Mouse (Mus musculus) ES-E14 (cell line): Measurements from ENCODE around the gene Il2. TPM values are rescaled to one million over a fixed set of nuclear protein-coding genes. Genes with fewer than 3 reads are reported as not detected.

Experiments used
- DNase-seq: peaks from one replicate; pipeline ENCODE4 v3.0.0-alpha.2; 2013; ENCODE audit warnings: low read depth, low spot score
- H3K27ac ChIP-seq: 2 replicates; pipeline ENCODE4 v1.5.1; 2012; ENCODE audit warnings: low read depth, mild to moderate bottlenecking, low read length, moderate library complexity, mixed read lengths; ENCODE audit not compliant: poor library complexity, insufficient read depth, severe bottlenecking
- H3K36me3 ChIP-seq: 2 replicates; pipeline ENCODE4 v1.6.1; 2012; ENCODE audit warnings: mild to moderate bottlenecking, low read length, moderate library complexity, mixed read lengths; ENCODE audit not compliant: control insufficient read depth, poor library complexity, insufficient read depth, severe bottlenecking
- H3K4me1 ChIP-seq, 2 experiments: fragments of 150-350 bp in 1 of 2; sonication (generic) in 1 of 2; 2 replicates each; pipeline ENCODE4 v1.6.1; 2012; ENCODE audit warnings: low read length in 2 of 2, mild to moderate bottlenecking in 1 of 2, mixed read lengths in 1 of 2; ENCODE audit not compliant: control insufficient read depth in 2 of 2, insufficient read depth in 2 of 2, poor library complexity in 1 of 2
- H3K4me3 ChIP-seq, 2 experiments: fragments of 150-350 bp in 1 of 2; sonication (generic) in 1 of 2; 2 replicates each; pipeline ENCODE4 v1.5.1; 2012; ENCODE audit warnings: low read length in 2 of 2, low read depth in 1 of 2, mild to moderate bottlenecking in 1 of 2, mixed read lengths in 1 of 2; ENCODE audit not compliant: insufficient read depth in 1 of 2, poor library complexity in 1 of 2, severe bottlenecking in 1 of 2
- H3K9ac ChIP-seq: 2 replicates; pipeline ENCODE4 v1.6.1; 2012; ENCODE audit warnings: low read depth, mild to moderate bottlenecking, low read length, mixed read lengths; ENCODE audit not compliant: poor library complexity, insufficient read depth, severe bottlenecking
- H3K9me3 ChIP-seq: fragments of 150-350 bp; sonication (generic); 2 replicates; pipeline ENCODE4 v1.6.1; 2012; ENCODE audit warnings: low read depth, mild to moderate bottlenecking, low read length; ENCODE audit not compliant: control insufficient read depth, insufficient read depth
- CHD2 ChIP-seq: IDR thresholded peaks from 2 replicates; pipeline ENCODE4 v1.6.1; 2014; ENCODE audit warnings: mild to moderate bottlenecking, low read depth, low read length, inconsistent platforms
- HCFC1 ChIP-seq: IDR thresholded peaks from 2 replicates; pipeline ENCODE4 v1.6.1; 2012; ENCODE audit warnings: low read length, inconsistent platforms, borderline replicate concordance; ENCODE audit not compliant: insufficient read depth
- MAFK ChIP-seq: IDR thresholded peaks from 2 replicates; pipeline ENCODE4 v1.6.1; 2014; ENCODE audit warnings: mild to moderate bottlenecking, low read depth, low read length, inconsistent platforms; ENCODE audit not compliant: insufficient read depth
- ZC3H11A ChIP-seq: IDR thresholded peaks from 2 replicates; pipeline ENCODE4 v1.6.1; 2012; ENCODE audit warnings: low read depth, mild to moderate bottlenecking, inconsistent platforms, low read length, borderline replicate concordance
- ZNF384 ChIP-seq: IDR thresholded peaks from 2 replicates; pipeline ENCODE4 v1.6.1; 2012; ENCODE audit warnings: low read depth, low read length, inconsistent platforms
- in situ Hi-C, 2 experiments: fragments of 600-800 bp; cut with MboI; formaldehyde crosslinking; loops; one replicate each; pipeline ENCODE4 v1.15.1; 2025; ENCODE audit warnings: low sequenced_read_pairs in 2 of 2, inconsistent platforms in 1 of 2; ENCODE audit not compliant: unreplicated experiment in 2 of 2
- total RNA-seq: library from RNA; depleted of rRNA; stranded (reverse); fragments of 300-350 nt; gene quantifications from 2 replicates; pipeline ENCODE4 v1.2.3, GENCODE M21; 2012

Il2 gene
- total RNA-seq, 1 experiment, result not detected

DNA sequence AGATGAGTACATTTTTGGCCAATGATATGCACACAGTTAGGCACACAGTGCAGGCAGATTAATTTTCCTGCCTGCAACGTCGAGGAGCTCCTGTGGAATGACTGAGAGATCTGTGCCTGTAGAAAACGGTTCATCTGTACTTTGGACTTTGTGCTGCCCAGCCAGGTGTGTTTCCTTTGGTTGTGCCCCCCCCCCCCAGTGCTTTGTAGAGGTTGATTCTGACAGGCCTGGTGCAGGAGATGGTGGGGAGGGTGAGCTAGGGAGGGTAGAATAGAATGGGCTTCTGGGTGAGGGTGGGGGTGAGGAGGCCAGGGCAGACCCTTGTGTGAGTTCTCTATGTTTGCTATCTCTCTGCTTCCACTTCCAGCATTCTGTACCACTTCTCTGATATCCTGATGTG is 32.5 kb upstream of the Il2 start:
- no peak overlapping the region for H3K27ac ChIP-seq
- no peaks in the 10 kb centered on the region for H3K4me1 ChIP-seq
- no peak for DNase-seq
- H3K4me3 ChIP-seq, result no peak overlapping the region
- no peaks in the 10 kb centered on the region for H3K36me3 ChIP-seq
- TF ChIP-seq CHD2 (no peak), ZC3H11A (no peak), HCFC1 (no peak), MAFK (no peak), ZNF384 (no peak)
- in situ Hi-C loops, result no loop called here
- no peak overlapping the region for H3K9ac ChIP-seq
- H3K9me3 ChIP-seq, result no peaks in the 10 kb centered on the region

DNA sequence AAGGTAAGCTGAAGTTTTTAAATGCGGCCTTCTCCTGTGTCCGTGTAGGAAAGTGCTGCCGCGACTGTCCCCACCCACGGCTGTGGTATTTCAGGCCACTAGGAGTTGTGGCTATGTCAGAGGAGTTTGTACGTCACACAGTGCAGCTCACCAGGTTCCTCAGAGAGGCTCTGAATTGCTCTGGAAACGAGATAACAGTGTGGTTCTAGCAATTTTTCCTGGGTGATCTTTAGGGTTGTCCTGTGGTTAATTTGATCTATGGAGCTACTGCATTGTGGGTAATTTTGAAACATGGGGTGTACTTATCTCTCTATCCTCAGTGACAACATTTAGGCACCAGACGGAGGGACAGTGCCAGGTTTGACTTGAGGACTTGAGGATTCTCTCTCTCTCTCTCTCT is 31.3 kb upstream of the Il2 start:
- no peak for DNase-seq

DNA sequence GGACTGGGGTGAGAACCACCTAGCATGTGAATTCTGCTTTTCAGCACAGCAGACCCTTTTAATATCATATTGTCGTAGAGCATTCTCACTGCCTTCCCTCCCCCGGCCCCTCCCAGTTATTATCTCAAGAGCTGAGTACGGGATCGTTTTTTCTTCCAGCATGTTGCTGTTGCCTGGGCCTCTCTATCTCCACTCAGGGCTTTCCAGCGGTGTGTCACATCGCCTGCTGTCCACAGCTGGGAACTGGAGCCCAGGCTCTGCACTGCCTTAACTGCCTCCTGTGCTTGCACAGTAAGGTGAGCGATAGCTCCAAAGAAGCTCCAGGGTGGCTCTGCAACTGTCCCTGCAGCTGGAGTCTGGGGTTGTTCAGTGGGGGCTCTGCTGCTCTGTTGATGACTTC is 28.6 kb upstream of the Il2 start:
- no peak for DNase-seq

More for the DNA sequence above, 31.3 kb upstream of the Il2 start:
- H3K27ac ChIP-seq, result no peak overlapping the region
- no peaks in the 10 kb centered on the region for H3K36me3 ChIP-seq
- TF ChIP-seq CHD2 (no peak), ZNF384 (no peak), HCFC1 (no peak), ZC3H11A (no peak), MAFK (no peak)
- in situ Hi-C loops, result no loop called here
- H3K4me1 ChIP-seq, result no peaks in the 10 kb centered on the region
- H3K9ac ChIP-seq, result no peak overlapping the region; the same call in 1 of the 2 replicates
- no peak overlapping the region for H3K4me3 ChIP-seq
- H3K9me3 ChIP-seq, result no peaks in the 10 kb centered on the region

DNA sequence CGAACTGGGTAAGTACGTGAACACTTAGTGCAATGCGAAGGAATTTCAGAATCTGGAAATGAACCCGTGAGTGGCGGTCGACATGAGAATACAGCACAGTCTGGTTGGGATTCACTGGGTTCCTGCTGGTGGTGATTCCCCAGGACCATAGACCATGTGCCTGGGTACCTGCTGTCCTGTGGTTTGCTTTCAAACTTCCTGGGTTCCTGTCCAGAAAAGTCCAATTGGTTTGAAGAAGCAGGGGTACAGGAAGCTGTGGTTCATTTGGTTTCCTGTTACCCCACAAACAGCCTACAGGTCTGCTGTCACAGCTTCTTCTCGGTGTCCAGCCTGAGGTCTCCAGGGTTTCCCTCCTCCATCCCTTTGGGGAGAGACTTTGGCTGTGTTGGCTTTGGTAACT is 27.2 kb upstream of the Il2 start:
- H3K4me3 ChIP-seq, result no peak overlapping the region
- H3K9me3 ChIP-seq, result no peaks in the 10 kb centered on the region
- in situ Hi-C loops, result no loop called here
- H3K27ac ChIP-seq, result no peak overlapping the region
- TF ChIP-seq MAFK (no peak), HCFC1 (no peak), ZC3H11A (no peak), ZNF384 (no peak), CHD2 (no peak)
- no peak overlapping the region for H3K9ac ChIP-seq
- no peaks in the 10 kb centered on the region for H3K4me1 ChIP-seq
- no peak for DNase-seq
- no peaks in the 10 kb centered on the region for H3K36me3 ChIP-seq

More for the DNA sequence above, 28.6 kb upstream of the Il2 start:
- H3K4me1 ChIP-seq, result no peaks in the 10 kb centered on the region
- TF ChIP-seq ZC3H11A (no peak), CHD2 (no peak), MAFK (no peak), ZNF384 (no peak), HCFC1 (no peak)
- H3K27ac ChIP-seq, result no peak overlapping the region
- in situ Hi-C loops, result no loop called here
- no peaks in the 10 kb centered on the region for H3K36me3 ChIP-seq
- no peak overlapping the region for H3K4me3 ChIP-seq
- H3K9me3 ChIP-seq, result no peaks in the 10 kb centered on the region
- H3K9ac ChIP-seq, result no peak overlapping the region

DNA sequence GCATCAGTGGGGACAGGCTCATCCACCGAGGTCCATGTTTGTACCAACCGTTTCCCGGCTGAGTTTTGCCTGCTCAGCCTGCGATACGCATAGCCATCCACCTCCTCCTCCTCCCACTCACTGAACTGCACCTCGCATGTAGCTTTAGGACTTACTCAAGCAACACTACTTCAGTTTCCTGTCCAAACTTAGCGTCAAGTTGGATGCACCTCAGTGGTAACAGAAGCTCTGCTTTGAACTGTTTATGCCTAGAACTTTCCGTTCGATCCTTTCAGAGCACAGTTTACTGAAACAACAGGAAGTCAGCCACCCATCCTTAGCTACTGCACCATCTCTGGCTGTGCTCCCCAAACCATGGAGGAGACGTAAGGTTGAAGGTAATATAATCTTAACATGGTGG is 26.5 kb upstream of the Il2 start:
- in situ Hi-C loops, result no loop called here
- Histone ChIP-seq H3K9ac (no peak overlapping the region), H3K36me3 (no peaks in the 10 kb centered on the region), H3K4me3 (no peak overlapping the region), H3K4me1 (no peaks in the 10 kb centered on the region), H3K27ac (no peak overlapping the region), H3K9me3 (no peaks in the 10 kb centered on the region)
- no peak for TF ChIP-seq CHD2
- no peak for TF ChIP-seq MAFK
- no peak for TF ChIP-seq ZC3H11A
- TF ChIP-seq HCFC1, result no peak
- TF ChIP-seq ZNF384, result no peak
- no peak for DNase-seq
